Mouse (Mus musculus) liver, adult 2 months (tissue): ENCODE measurements at regions not wholly inside any gene's neighbourhood (a gene's known extent, or its start where the extent isn't known, plus 50 kb on each side); places are given as distances from the start of the nearest gene placed in this dataset.

Experiments used
- DNase-seq: peaks from one replicate; pipeline ENCODE4 v3.0.0-alpha.2; 2011; ENCODE audit warnings: low read depth, low spot score; ENCODE audit errors: extremely low read depth
- H3K27ac ChIP-seq: fragments of 200-500 bp; replicated peaks from 2 replicates; pipeline ENCODE4 v1.5.1; 2012; ENCODE audit warnings: low read depth, mild to moderate bottlenecking, control low read depth, inconsistent platforms, low read length; ENCODE audit not compliant: insufficient read depth
- H3K27me3 ChIP-seq: fragments of 200-500 bp; 2 replicates; pipeline ENCODE4 v1.6.1; 2012; ENCODE audit warnings: mild to moderate bottlenecking, moderate library complexity, low read length, inconsistent platforms; ENCODE audit not compliant: control insufficient read depth, insufficient read depth
- H3K36me3 ChIP-seq: fragments of 200-500 bp; 2 replicates; pipeline ENCODE4 v1.6.1; 2012; ENCODE audit warnings: low read length, inconsistent platforms; ENCODE audit not compliant: control insufficient read depth, insufficient read depth
- H3K4me1 ChIP-seq: fragments of 200-500 bp; 2 replicates; pipeline ENCODE4 v1.6.1; 2011; ENCODE audit warnings: low read length; ENCODE audit not compliant: control insufficient read depth, insufficient read depth
- H3K4me3 ChIP-seq: fragments of 200-500 bp; 2 replicates; pipeline ENCODE4 v1.5.1; 2011; ENCODE audit warnings: low read depth, mild to moderate bottlenecking, control low read depth, low read length, moderate library complexity; ENCODE audit not compliant: insufficient read depth
- H3K79me2 ChIP-seq: fragments of 200-500 bp; 2 replicates; pipeline ENCODE4 v1.6.1; 2012; ENCODE audit warnings: inconsistent platforms, mild to moderate bottlenecking, low read length, moderate library complexity; ENCODE audit not compliant: control insufficient read depth, insufficient read depth
- H3K9ac ChIP-seq: fragments of 200-500 bp; 2 replicates; pipeline ENCODE4 v1.6.1; 2012; ENCODE audit warnings: low read depth, mild to moderate bottlenecking, control low read depth, inconsistent platforms, low read length
- CTCF ChIP-seq: fragments of 200-500 bp; IDR thresholded peaks from 2 replicates; pipeline ENCODE4 v1.5.1; 2011; ENCODE audit warnings: low read depth, low read length, control low read depth
- POLR2A ChIP-seq: fragments of 200-500 bp; IDR thresholded peaks from 2 replicates; pipeline ENCODE4 v1.6.1; 2011; ENCODE audit warnings: low read length, control low read depth; ENCODE audit not compliant: insufficient read depth; ENCODE audit errors: extremely low read depth
- WGBS: fragments of 180-500 bp; shearing (Covaris S2); methylation state at CpG from one replicate; pipeline ENCODE4 v1.1.7; 2018; 5-methylcytosine and 5-hydroxymethylcytosine counted together

- 29% methylated on average over 2 of the region's 2 CpGs for WGBS
- TF ChIP-seq POLR2A (no peak), CTCF (peak; percentile 70)
- no peak overlapping the region for H3K27ac ChIP-seq
- no peaks in the 10 kb centered on the region for H3K36me3 ChIP-seq
- no peak overlapping the region for H3K4me3 ChIP-seq
- H3K27me3 ChIP-seq, result no peaks in the 10 kb centered on the region
- H3K79me2 ChIP-seq, result no peaks in the 10 kb centered on the region
- H3K4me1 ChIP-seq, result no peaks in the 10 kb centered on the region
- no peak overlapping the region for H3K9ac ChIP-seq
- DNase-seq, result peak; percentile 13
These were observed 76.5 kb upstream of the Col13a1 start for GRCm38 (mm10) chr10:62055408-62055807.

- Histone ChIP-seq H3K27ac (no peak overlapping the region), H3K79me2 (no peaks in the 10 kb centered on the region), H3K4me1 (no peaks in the 10 kb centered on the region), H3K4me3 (no peak overlapping the region), H3K27me3 (no peaks in the 10 kb centered on the region), H3K9ac (no peak overlapping the region), H3K36me3 (no peaks in the 10 kb centered on the region)
- WGBS, result 28% methylated on average over 3 of the region's 3 CpGs
- no peak for TF ChIP-seq POLR2A
- TF ChIP-seq CTCF, result no peak
- DNase-seq, result no peak
These were observed 70.9 kb upstream of the Col13a1 start for GRCm38 (mm10) chr10:62049782-62050192.

GRCm38 (mm10) chr10:62044408-62044807, 65.5 kb upstream of the Col13a1 start:
- WGBS, result 83% methylated on average over 3 of the region's 3 CpGs
- Histone ChIP-seq H3K36me3 (no peaks in the 10 kb centered on the region), H3K27ac (no peak overlapping the region), H3K79me2 (no peaks in the 10 kb centered on the region), H3K4me3 (no peak overlapping the region), H3K9ac (no peak overlapping the region), H3K27me3 (no peaks in the 10 kb centered on the region), H3K4me1 (no peaks in the 10 kb centered on the region)
- no peak for DNase-seq
- TF ChIP-seq POLR2A, result no peak
- no peak for TF ChIP-seq CTCF

GRCm38 (mm10) chr10:62039915-62040314, 61.0 kb upstream of the Col13a1 start:
- H3K4me1 ChIP-seq, result no peaks in the 10 kb centered on the region
- WGBS, result 90% methylated on average over 8 of the region's 8 CpGs
- no peaks in the 10 kb centered on the region for H3K36me3 ChIP-seq
- H3K9ac ChIP-seq, result no peak overlapping the region
- DNase-seq, result no peak
- H3K27me3 ChIP-seq, result no peaks in the 10 kb centered on the region
- H3K4me3 ChIP-seq, result no peak overlapping the region
- no peaks in the 10 kb centered on the region for H3K79me2 ChIP-seq
- no peak for TF ChIP-seq CTCF
- no peak for TF ChIP-seq POLR2A
- no peak overlapping the region for H3K27ac ChIP-seq

GRCm38 (mm10) chr10:62038656-62039055, 59.7 kb upstream of the Col13a1 start:
- no peak for TF ChIP-seq POLR2A
- Histone ChIP-seq H3K27ac (no peak overlapping the region), H3K9ac (no peak overlapping the region), H3K36me3 (no peaks in the 10 kb centered on the region), H3K27me3 (no peaks in the 10 kb centered on the region), H3K79me2 (no peaks in the 10 kb centered on the region), H3K4me3 (no peak overlapping the region), H3K4me1 (no peaks in the 10 kb centered on the region)
- no peak for DNase-seq
- 100% methylated on average over 1 of the region's 1 CpGs for WGBS

GRCm38 (mm10) chr10:62037402-62038199, 58.7 kb upstream of the Col13a1 start:
- Histone ChIP-seq H3K27me3 (no peaks in the 10 kb centered on the region), H3K36me3 (no peaks in the 10 kb centered on the region), H3K4me3 (no peak overlapping the region), H3K79me2 (no peaks in the 10 kb centered on the region), H3K9ac (no peak overlapping the region), H3K27ac (no peak overlapping the region), H3K4me1 (no peaks in the 10 kb centered on the region)
- TF ChIP-seq CTCF, result no peak
- TF ChIP-seq POLR2A, result no peak
- WGBS, result 66% methylated on average over 9 of the region's 9 CpGs
- no peak for DNase-seq
